Mouse (Mus musculus) common myeloid progenitor, adult 5-6 weeks (primary cell): ENCODE data around the gene Il1rap. TPM values are rescaled to one million over a fixed set of nuclear protein-coding genes. Genes with fewer than 3 reads are reported as not detected.

Experiments
- ATAC-seq: replicated peaks from 2 replicates; pipeline ENCODE4 v1.8.0; 2016; ENCODE audit warnings: low read depth, mild to moderate bottlenecking, moderate TSS enrichment, inconsistent platforms; ENCODE audit not compliant: poor library complexity, severe bottlenecking
- total RNA-seq: library from RNA; stranded (forward); fragments of 200-1000, 187-1606 nt; gene quantifications from 2 replicates; pipeline ENCODE4 v1.2.3, GENCODE M21; 2017

Gene Il1rap
- total RNA-seq, 1 experiment from 2014 or later: 11.1 TPM

DNA sequence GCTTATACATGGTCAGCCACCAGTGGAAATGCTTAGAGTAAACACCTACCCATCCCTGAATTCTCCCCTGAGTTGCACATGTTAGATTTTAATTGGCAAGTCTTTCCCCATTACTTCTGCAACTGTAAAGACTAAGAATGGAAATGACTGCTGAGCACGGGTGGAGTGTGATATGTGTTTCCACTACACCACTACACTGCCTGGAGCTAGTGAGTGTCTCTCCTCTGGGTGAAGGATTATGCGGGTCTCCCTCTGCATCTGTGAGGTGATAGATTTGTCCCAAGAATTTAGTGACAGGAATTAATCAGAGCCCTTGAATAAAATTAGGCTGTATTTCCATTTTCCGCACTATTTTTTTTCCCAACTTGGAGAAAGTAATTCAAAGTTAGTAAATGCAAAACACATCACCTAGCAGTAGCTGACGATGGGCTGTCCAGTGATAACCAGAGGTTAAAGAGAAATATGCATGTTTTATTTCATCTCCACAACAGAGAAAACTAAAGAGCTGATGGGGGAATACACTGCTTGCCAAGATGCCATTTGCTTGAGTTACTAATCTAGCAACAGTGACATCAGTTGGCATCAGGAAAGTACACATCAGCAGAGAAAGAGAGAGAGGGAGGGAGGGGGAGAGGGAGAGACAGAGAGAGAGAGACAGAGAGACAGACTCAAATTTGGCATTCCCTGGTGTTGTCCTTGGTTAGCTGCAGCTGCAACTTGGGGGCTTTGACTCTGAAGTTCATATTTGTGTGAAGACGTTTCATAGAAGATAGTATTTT lies 132.2 kb downstream of the Il1rap start:
- ATAC-seq: no peak

DNA sequence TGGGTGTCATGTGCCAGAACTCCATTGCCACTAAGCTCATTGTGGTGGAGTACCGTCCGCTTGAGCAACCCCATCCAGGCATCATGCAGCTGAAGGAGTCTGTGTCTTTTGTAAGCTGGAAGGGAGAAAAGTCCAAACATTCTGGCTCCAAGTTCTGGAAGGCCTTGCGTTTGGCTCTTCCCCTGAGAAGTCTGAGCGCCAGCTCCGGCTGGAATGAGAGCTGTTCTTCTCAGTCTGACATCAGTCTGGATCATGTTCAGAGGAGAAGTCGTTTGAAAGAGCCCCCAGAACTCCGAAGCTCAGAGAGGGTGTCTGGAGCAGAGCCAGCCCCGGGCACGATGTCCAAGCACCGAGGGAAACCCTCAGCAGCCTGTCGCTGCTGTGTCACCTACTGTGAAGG lies 141.0 kb downstream of the Il1rap start:
- no peak for ATAC-seq

DNA sequence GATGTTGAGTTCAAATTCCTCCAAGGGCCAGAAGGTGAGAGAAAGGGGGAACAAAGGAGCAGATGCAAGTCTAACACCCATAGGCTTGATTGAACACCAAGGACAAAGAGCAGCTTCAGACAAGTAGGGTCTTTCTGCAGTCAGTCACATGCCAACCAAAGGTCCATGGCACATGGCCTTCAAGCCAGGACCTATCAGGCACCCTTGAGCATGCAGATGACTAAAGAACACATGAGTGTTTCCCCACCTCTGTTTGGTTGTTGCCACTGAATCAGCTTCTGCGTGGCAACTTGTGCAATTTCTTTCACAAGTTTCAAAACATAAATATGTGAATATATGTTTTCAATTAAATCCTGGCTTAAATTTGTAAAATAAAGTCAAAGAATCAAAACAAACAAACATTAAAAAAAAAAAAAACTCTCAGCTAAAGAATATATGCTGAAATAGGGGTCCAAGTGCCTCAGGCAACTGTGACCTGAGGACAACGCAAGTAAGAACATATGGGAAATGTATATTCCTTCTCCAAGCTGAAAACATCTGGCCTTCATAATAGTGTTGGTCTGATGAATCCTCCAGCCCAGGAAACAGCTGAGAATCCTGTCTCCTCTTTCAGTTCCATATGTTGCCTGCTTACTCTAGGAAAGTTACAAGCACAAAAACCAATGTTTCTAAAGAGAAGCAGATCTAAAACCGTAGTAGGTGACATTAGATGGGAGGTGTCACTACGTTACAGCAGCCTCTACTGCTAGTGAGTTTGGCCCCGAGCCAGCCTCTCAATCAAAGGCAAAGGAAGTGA lies 142.6 kb downstream of the Il1rap start:
- ATAC-seq: 0 out of 2 replicates have a peak, but pooled peaks have one; percentile 7

DNA sequence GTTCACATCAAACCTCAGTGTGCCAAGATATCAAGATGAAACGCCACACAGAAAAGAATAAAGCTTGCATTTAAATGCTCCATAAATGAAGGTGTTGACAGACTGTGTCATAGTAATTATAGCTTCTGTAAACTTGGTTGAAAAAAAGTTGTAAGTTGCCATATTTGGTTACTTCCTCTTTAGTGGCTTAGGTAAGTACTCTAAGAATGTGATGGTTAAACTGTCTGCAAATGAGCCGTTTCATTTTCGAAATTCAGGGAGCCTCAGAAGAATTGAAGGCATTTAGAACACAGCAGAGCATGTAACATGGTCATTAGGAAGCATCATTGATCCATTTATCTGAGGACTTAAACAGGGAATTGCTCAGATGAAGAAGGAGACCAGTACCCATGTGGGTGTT lies 146.6 kb downstream of the Il1rap start:
- peak; percentile 94 for ATAC-seq

DNA sequence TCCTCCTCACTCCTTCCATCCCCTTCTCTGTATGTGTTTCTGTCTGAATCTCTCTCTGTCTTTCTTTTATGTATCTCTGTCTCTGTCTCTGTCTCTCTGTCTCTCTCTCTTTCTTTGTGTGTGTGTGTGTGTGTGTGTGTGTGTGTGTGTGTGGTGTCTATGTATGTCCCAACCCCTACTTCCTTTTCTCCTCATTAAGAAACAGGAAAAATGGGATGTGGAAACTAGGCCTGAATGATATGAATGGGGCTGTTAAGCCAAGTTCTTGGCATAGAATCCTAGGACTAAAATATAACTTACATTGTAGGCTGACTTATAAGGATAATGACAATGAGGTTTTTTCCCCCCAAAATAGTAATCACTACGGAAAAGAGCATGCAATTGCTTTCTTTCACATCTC lies 149.4 kb downstream of the Il1rap start:
- no peak for ATAC-seq

DNA sequence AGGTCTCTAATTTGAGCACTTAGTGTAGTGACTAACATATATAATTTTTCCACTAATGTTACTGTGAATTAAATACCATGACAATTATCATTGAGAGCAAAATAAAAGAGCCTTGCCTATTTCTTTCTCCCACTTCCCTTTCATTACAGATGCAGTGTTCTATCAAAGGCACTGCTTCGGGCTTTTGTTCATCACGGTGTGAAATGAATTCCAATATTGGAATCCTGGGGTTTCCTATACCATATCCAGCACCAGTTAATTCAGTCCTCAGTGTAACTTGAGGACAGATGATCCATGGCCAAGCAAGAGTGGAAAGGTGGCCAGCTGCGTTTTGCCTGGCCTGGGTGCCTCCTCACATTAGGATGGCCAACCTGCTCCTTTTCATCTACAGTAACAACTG lies 151.1 kb downstream of the Il1rap start:
- no peak for ATAC-seq

DNA sequence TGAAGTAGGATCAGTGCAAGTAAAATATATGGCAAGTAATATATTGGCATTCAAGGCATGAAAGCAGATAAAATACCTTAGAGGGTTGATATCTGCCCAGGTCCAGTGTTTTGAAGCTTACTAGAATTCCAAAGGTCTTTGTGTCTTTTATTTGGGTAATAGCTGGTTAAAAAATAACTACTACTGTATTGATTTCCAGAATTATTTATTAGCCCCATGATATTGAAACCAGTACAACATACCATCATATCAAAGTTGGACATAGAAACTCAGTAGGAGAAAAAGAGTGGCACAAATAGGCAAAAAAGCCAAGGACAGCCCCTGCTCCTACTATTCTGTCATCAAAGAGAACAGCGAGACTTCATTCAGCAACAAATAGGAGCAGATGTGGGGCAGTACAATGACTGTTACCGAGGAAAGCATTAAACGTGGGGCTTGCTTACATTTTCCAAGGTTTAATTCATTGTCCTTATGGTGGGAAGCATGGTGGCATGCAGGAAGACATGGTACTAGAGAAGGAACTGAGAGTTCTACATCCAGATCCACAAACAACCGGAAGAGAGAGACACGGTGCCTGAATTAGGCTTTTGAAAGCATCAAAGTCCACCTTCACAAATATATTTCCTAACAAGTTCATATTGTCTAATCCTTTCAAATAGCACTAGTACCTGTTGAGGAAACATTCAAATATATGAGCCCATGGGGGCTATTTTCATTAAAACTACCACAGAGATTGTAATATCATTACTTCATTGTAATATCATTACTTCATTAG lies 174.1 kb downstream of the Il1rap start:
- no peak for ATAC-seq

DNA sequence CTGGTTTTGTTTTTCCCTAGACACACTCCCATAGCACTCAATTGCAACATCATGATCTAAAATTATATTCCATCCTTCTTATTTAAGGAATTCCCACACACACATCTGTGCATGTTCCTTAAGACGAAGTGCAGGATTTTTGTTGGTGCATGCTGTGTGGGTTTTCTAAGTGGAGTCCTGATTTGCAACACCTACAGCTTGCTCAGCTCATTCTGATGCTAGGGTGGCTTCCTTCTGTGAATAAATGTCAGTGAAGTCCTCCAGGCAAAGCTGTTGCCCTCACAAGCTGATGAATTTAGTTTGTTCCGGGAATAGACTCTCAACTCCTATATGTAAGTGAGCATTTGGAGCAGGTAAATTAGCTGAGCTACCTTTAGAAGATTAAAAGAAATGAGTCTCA lies 194.5 kb downstream of the Il1rap start:
- ATAC-seq: no peak

DNA sequence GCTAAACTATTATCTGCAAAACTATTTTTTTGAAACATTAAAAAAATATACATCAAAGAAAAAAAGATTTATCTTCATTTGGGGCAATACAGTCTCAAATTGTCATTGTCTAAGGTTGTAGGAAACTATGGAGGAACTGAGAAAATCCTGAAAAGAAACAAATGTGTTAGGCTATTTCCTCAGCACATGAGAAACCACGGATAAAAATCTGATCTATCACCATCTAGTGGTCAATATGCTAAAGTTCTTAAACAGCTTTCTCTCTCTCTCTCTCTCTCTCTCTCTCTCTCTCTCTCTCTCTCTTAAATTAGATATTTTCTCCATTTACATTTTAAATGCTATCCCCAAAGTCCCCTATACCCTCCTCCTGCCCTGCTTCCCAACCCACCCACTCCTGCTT lies 195.6 kb downstream of the Il1rap start:
- no peak for ATAC-seq

Other genes with a start within 250 kb of the Il1rap start
- gene Cldn1, start 209.9 kb upstream of the Il1rap start, total RNA-seq: 0.10 and 0.32 TPM in 2 replicates
- not detected in 2 replicates for gene Cldn16, start 118.6 kb upstream of the Il1rap start, total RNA-seq
- not detected in 2 replicates for gene Tmem207, start 54.9 kb upstream of the Il1rap start, total RNA-seq